Mouse (Mus musculus) neural tube, postnatal 0 days (tissue): Measurements from ENCODE around the gene Tm9sf1. TPM values are rescaled to one million over a fixed set of nuclear protein-coding genes. Genes with fewer than 3 reads are reported as not detected.

Experiments used
- polyA plus RNA-seq: library from polyadenylated mRNA; unstranded; fragments of >200 nt; fragmentation: Nextera tagmentation; extraction: Ambion mirVana; gene quantifications from 2 replicates; pipeline ENCODE4 v1.2.1, GENCODE M21; 2015

Gene Tm9sf1
- 56.4 and 60.8 TPM in 2 replicates for polyA plus RNA-seq

GRCm38 (mm10) chr14:55643060-55643907 lies at the start of gene Tm9sf1:
Gene Tm9sf1 (minus strand): TSS chr14:55643806.

GRCm38 (mm10) chr14:55681160-55682117 lies 37.8 kb upstream of the Tm9sf1 start, which contains the start of gene Tinf2:
Gene Tinf2 (minus strand): TSS chr14:55681820.

DNA sequence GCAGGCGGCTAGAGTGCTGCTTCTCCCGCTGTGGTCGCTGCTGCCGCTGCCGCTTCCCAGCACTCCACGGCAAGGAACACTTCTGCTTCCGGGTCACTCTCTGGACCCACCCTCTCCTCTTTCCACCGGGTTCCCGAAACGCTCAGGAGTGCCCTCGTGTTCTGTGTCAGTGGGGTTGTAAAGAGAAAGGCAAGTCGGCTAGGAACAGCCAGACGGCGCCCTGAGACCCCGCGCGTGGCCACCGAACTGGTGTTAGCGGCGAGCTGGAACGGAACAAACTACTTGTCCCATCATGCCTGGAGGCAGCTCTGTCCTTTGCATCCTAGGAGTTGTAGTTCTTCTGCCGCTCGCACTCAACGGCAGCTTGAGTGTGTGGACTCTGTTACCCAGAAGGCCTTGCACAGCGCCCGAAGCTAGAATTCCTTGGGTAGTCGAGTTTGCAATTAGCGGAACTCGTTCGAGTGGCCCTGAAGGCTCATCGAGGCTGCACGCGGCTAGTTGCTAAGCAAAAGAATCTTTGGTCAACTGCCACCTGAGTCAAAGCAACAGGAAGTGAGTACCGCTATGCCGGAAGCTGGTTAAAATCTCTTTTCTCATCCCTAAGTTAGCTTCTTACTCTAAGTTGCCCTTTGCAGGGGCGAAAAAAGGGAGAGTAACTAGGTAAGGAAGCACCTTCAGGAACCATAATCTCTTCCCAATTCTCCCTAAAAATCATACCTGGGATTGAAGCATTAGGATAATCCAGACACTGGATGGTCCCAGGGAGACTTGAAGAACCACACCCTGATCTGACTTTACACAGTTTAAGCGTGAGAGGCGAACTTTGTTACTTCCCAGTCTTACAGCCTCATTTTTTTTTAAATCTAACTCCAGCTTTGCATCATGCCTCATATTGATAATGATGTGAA lies 28.5 kb upstream of the Tm9sf1 start, which contains the start of the genes Gmpr2 and Nedd8:
Gene Gmpr2 (plus strand): TSS at position 109 of the 908 bp plus-strand sequence.
Gene Nedd8 (minus strand): TSS at position 292 of the 908 bp plus-strand sequence.

DNA sequence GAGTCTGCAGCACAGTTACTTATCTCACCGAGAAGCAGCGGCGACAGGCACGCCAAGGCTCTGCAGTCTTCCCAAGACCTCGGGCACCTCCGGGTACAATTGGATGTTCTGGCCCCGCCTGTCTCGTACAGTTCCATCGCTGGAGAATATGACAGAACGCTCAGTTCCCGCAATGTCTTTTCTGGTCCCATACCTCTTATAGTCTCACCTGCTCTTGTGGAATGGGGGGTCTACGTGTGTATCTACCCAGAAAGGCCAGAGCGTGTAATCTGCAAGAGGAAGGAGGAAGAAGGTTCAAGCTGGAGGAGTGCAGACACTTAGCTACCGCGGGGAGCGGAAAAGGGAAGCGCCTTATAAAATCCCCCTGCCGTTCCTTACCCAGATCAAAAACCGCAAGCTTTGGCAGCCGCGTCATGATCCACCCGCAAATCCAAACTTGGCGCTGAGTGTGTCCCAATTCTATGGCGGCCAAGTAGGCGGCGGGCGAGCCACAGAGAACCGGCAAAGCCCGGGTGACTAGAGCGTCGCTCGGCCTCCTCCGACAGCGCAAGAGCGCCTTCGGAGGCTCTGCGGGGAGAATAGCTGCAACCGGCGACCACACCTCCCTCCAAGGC lies 16.5 kb upstream of the Tm9sf1 start, which contains the start of gene Mdp1:
Gene Mdp1 (minus strand): TSS at position 549 of the 614 bp plus-strand sequence.

GRCm38 (mm10) chr14:55649884-55650283 lies 6.3 kb upstream of the Tm9sf1 start, which contains the start of gene Tssk4:
Gene Tssk4 (plus strand): TSS chr14:55650184.

DNA sequence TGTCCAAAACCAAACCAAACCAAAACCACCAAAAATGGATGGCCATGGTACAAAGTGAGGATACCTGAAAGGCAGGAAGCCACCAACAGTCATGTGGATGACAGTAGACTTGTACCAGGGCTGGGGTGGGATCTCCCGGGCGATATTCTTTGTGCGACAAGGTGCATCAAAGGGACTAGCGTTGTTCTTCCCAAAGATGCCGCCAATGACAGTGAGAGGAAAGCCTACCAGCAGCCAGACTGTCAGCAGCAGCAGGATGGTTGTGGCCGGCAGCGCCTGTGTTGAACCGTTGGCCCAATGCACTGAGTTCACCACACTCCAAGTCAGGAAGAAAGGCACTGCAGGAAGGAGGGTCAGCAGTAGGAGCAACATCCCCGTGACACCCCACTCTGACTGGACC lies 5.8 kb downstream of the Tm9sf1 start, which contains the start of gene Gm49378:
Gene Gm49378 (minus strand): TSS at position 101 of the 400 bp plus-strand sequence.

GRCm38 (mm10) chr14:55635523-55636007 lies 8.0 kb downstream of the Tm9sf1 start, which contains the start of gene Ipo4:
Gene Ipo4 (minus strand): TSS chr14:55635957.

DNA sequence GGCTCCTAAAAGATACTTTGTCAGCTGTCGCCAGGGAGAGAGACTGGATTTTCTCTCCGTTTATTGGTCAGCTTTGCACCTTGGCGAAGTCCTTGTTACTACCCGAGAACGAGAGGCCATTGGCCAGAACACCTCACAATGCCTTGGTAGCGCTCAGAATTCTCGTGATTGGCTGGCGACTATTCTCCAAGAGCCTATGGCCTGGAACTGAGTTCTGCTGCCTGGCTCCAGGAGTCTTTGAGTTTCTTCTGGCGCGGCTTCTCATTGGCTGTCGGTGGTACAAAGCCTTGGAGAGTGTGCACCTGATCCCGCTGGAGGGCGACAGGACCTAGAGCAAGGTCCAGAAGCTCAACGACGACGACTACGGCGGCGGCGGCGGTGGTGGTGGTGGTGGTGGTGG lies 25.8 kb downstream of the Tm9sf1 start, which contains the start of gene Rec8:
Gene Rec8 (plus strand): TSS at position 216 of the 400 bp plus-strand sequence.

DNA sequence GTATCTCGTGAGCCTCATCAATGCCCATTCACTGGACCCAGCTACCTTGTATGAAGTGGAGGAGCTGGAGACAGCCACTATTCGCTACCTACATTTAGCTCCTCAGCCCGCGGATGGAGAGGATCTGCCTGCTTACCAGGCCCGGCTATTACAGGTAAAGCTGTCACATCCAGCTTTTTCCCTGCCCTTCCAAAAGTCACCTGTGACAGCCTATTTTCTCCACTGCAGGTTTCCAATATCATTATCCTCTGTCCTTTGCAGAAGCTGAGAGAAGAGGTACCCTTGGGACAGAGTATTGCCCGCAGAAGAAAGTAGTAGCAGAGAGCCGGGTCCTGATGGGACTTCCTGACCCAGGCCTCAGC lies 40.4 kb downstream of the Tm9sf1 start, which contains the start of gene Irf9:
Gene Irf9 (plus strand): TSS at position 301 of the 362 bp plus-strand sequence.

DNA sequence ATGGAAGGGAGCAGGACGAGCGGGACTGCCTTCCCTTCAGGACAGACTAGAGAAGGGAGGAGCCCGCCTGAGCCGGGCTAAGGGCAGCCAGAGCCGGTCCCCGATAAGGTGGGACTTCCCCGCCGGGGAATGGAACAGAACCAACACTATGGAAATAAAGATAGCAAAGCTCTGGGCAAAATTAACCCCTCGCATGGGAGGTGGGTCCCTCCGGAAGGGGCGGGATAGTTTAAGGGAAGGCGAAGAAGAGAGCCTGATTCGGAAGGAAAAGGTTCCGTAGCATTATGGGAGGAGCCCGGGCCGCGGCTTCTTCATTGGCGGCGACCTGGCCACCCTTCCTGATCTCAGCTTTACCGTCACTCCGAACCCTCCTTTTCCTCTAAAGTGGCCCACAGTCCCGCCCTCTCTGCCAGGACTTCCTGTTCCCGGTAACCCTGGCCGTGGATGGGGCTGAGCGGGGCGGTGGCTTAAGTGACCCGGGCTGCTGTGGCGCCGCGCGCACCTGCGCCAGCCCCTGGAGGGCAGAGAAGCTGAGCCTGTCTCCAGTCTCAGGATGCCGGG lies 52.2 kb downstream of the Tm9sf1 start, which contains the start of gene Rnf31:
Gene Rnf31 (plus strand): TSS at position 378 of the 561 bp plus-strand sequence.

DNA sequence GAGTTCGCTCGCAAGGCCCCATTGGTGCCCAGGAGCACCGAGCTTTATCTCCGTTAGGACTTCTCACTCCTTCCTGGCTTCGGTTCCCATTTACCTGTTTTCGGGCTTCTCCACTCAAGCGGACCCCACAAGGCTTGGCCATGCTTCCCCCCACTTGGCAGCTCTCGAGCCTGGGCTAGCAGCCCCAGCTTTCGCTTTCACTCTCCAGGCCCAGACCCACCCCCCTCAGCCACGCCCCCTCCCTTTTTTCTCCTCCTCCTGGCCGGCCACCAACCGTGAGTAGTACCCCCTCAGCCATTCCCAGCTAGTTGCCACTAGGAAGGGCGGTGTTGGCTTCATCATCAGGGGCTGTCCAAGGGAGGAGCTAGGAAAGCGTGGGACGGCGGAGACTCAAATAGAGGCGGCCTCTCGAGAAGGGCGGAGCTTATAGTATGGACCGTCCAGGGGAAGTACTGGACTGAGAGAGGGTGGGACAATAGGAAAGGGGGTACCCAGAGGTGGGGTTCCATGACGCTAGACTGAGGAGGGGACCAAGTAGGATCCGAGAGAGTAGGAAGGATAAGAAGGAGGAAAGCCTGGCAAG lies 52.8 kb downstream of the Tm9sf1 start, which contains the start of gene Psme2:
Gene Psme2 (minus strand): TSS at position 366 of the 583 bp plus-strand sequence.

Other genes starting within 250 kb of the Tm9sf1 start
- 23.9 and 29.2 TPM in 2 replicates for gene Dhrs4, start 165.0 kb downstream of the Tm9sf1 start, polyA plus RNA-seq
- 22.4 and 27.9 TPM in 2 replicates for gene Carmil3, start 153.2 kb downstream of the Tm9sf1 start, polyA plus RNA-seq
- gene Cpne6, start 133.4 kb downstream of the Tm9sf1 start, polyA plus RNA-seq: 72.7 and 73.7 TPM in 2 replicates
- 0.53 and 0.66 TPM in 2 replicates for gene Nrl, start 118.8 kb downstream of the Tm9sf1 start, polyA plus RNA-seq
- gene Pck2, start 103.5 kb downstream of the Tm9sf1 start, polyA plus RNA-seq: 28.3 and 29.6 TPM in 2 replicates
- 77.2 and 77.8 TPM in 2 replicates for gene Dcaf11, start 83.8 kb downstream of the Tm9sf1 start, polyA plus RNA-seq
- gene A730061H03Rik, start 83.4 kb downstream of the Tm9sf1 start, polyA plus RNA-seq: 0.83 and 1.1 TPM in 2 replicates
- gene Fitm1, start 68.2 kb downstream of the Tm9sf1 start, polyA plus RNA-seq: 0.32 TPM in 1 of 2 replicates, not detected in the other
- 218 and 246 TPM in 2 replicates for gene Psme1, start 65.7 kb downstream of the Tm9sf1 start, polyA plus RNA-seq
- 92.8 and 99.8 TPM in 2 replicates for gene Emc9, start 58.5 kb downstream of the Tm9sf1 start, polyA plus RNA-seq
- gene Psme2, start 52.7 kb downstream of the Tm9sf1 start, polyA plus RNA-seq: 154 and 183 TPM in 2 replicates
- gene Rnf31, start 52.1 kb downstream of the Tm9sf1 start, polyA plus RNA-seq: 16.4 and 23.6 TPM in 2 replicates
- gene Irf9, start 40.2 kb downstream of the Tm9sf1 start, polyA plus RNA-seq: 10.0 and 13.8 TPM in 2 replicates
- 14.5 and 14.7 TPM in 2 replicates for gene Rec8, start 25.8 kb downstream of the Tm9sf1 start, polyA plus RNA-seq
- 91.3 and 115 TPM in 2 replicates for gene Ipo4, start 7.8 kb downstream of the Tm9sf1 start, polyA plus RNA-seq
- 1.4 and 1.9 TPM in 2 replicates for gene Gm49378, start 5.9 kb downstream of the Tm9sf1 start, polyA plus RNA-seq
- gene Tssk4, start 6.4 kb upstream of the Tm9sf1 start, polyA plus RNA-seq: 0.18 and 0.27 TPM in 2 replicates
- gene Mdp1, start 16.7 kb upstream of the Tm9sf1 start, polyA plus RNA-seq: 73.9 and 80.1 TPM in 2 replicates
- 39.0 and 39.8 TPM in 2 replicates for gene Gmpr2, start 28.1 kb upstream of the Tm9sf1 start, polyA plus RNA-seq
- 600 and 637 TPM in 2 replicates for gene Nedd8, start 28.3 kb upstream of the Tm9sf1 start, polyA plus RNA-seq
- 23.1 and 26.2 TPM in 2 replicates for gene Tinf2, start 38.0 kb upstream of the Tm9sf1 start, polyA plus RNA-seq
- 0.19 and 0.46 TPM in 2 replicates for gene Tgm1, start 70.1 kb upstream of the Tm9sf1 start, polyA plus RNA-seq
- 51.6 and 55.1 TPM in 2 replicates for gene Rabggta, start 78.5 kb upstream of the Tm9sf1 start, polyA plus RNA-seq
- 98.5 and 99.2 TPM in 2 replicates for gene Dhrs1, start 101.9 kb upstream of the Tm9sf1 start, polyA plus RNA-seq
- 18.9 and 24.6 TPM in 2 replicates for gene Nop9, start 101.9 kb upstream of the Tm9sf1 start, polyA plus RNA-seq
- 0.57 and 0.76 TPM in 2 replicates for gene Cideb, start 114.7 kb upstream of the Tm9sf1 start, polyA plus RNA-seq
- gene Ltb4r2, start 117.6 kb upstream of the Tm9sf1 start, polyA plus RNA-seq: 0.50 and 0.74 TPM in 2 replicates
- 0.38 and 1.1 TPM in 2 replicates for gene Ltb4r1, start 122.2 kb upstream of the Tm9sf1 start, polyA plus RNA-seq
- gene Adcy4, start 140.3 kb upstream of the Tm9sf1 start, polyA plus RNA-seq: 2.4 and 2.6 TPM in 2 replicates
- gene Ripk3, start 145.1 kb upstream of the Tm9sf1 start, polyA plus RNA-seq: 1.4 and 1.5 TPM in 2 replicates
- 5.1 and 5.7 TPM in 2 replicates for gene Nfatc4, start 179.3 kb upstream of the Tm9sf1 start, polyA plus RNA-seq
- 5.8 and 6.7 TPM in 2 replicates for gene Nynrin, start 210.2 kb upstream of the Tm9sf1 start, polyA plus RNA-seq
- 0.68 and 1.0 TPM in 2 replicates for gene Cbln3, start 240.6 kb upstream of the Tm9sf1 start, polyA plus RNA-seq
- 6.2 and 7.5 TPM in 2 replicates for gene Khnyn, start 241.1 kb upstream of the Tm9sf1 start, polyA plus RNA-seq